Mouse (Mus musculus): Measurements from ENCODE around the gene Sar1b.
"Not testable (repeated sequence)": the region's sequence is repeated elsewhere in the genome, so short reads cannot be mapped to it uniquely, and the experiment has no call there.

Gene Sar1b
- long read RNA-seq, experiment 1, transcript Sar1b-201 (7 exons, 1,201 nt): major isoform, 214 of 222 reads
- long read RNA-seq, experiment 1, partial matches to known transcripts: 4 of 222 reads
- long read RNA-seq, experiment 1, other reads (novel, unspliced or antisense): 4 of 222 reads
- long read RNA-seq, experiment 2, transcript Sar1b-201 (7 exons, 1,201 nt): major isoform, 264 of 274 reads
- long read RNA-seq, experiment 2, partial matches to known transcripts: 3 of 274 reads
- long read RNA-seq, experiment 2, other reads (novel, unspliced or antisense): 7 of 274 reads

- intact Hi-C loops (cut with DNase I): no loop called here
Observed at GRCm38 (mm10) chr11:51763213-51763907, at the start of gene Sar1b, which contains the start of gene Sec24a. Gene Sar1b, plus strand, starts transcription at chr11:51763687. Gene Sec24a, minus strand, starts transcription at chr11:51763634.

DNA sequence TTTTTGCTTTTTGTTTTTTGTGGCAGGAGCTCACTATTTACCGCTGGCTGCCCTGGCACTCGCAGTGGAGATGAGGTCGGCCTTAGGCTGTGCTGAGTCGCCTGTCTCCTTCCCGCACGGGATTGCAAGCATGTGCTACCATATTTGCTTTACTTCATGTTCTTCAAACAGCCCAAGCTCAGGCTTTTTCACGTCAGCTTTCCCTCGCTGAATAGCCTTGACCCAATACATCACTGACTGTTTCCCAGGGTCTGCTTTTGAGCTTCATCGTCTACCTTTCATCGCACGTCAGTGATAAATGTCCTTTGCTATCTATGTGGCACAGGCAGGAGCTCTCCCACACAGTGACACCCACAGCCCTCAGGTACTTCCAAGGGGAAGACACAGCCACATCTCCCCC lies 42.4 kb upstream of the Sar1b start:
- intact Hi-C loops (cut with DNase I): loop anchor here (10.0 kb wide), 1 partner anchor 64 kb away; no protein-coding TSS in a partner anchor

GRCm38 (mm10) chr11:51732883-51733282 lies 30.6 kb upstream of the Sar1b start:
- intact Hi-C loops (cut with DNase I): no loop called here

GRCm38 (mm10) chr11:51734218-51734617 lies 29.3 kb upstream of the Sar1b start:
- intact Hi-C loops (cut with DNase I): not testable (repeated sequence)

DNA sequence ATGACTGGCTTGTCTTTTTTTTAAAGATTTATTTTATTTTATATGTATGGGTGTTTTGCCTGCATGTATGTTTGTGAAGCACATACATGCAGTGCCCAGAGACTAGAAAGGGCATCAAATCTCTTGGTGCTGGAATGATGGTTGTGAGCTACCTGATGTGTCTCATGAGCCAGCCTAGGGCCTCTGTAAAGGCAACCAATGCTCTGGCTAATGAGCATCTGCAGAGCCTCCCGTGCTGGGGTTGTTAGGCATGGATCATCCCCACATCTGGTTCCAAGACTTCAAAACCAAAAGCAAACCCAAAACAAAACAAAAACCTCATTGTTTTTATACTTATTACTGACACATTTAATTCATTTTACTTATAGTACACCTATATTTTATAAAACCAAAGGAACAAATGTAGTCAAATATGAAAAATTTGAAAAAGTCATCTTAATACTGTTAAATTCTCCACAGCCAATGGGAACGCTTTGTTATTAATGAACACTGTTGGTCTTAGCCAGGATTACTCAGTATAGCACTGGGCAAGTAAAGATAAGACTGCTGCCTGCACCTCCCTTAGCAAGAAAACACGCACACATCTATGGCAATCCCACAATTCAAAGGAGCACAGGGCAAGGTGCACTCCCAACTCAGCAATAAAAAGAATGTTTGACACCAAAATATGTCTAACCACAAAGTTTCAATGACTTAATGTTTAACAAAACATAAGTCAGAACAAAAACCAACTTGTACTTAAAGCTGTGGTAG lies 24.7 kb upstream of the Sar1b start:
- intact Hi-C loops (cut with DNase I): no loop called here

GRCm38 (mm10) chr11:51740701-51741100 lies 22.8 kb upstream of the Sar1b start:
- intact Hi-C loops (cut with DNase I): loop anchor here (5.0 kb wide), 1 partner anchor 33 kb away; no protein-coding TSS in a partner anchor

DNA sequence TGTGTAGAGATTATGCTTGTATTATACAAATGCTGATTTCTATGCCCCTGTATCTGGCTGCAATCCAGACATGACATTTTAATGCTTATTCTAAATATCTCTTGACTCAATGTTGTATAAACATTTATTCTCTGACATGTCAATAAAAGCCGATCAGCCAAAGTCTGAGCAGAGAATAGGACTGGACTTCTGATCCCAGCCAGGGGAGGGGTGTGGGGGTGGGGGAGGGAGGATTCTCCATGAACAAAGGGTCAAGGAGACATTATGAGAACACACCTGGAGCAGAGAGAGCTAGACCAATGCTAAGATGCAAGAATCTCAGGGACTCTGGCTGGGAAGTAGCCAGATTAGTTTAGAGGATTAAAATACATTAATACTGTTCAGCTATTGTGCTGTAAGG lies 17.4 kb upstream of the Sar1b start:
- intact Hi-C loops (cut with DNase I): no loop called here

GRCm38 (mm10) chr11:51751623-51752225 lies 11.8 kb upstream of the Sar1b start:
- intact Hi-C loops (cut with DNase I): not testable (repeated sequence)

GRCm38 (mm10) chr11:51755621-51756311 lies 7.7 kb upstream of the Sar1b start:
- intact Hi-C loops (cut with DNase I): no loop called here

DNA sequence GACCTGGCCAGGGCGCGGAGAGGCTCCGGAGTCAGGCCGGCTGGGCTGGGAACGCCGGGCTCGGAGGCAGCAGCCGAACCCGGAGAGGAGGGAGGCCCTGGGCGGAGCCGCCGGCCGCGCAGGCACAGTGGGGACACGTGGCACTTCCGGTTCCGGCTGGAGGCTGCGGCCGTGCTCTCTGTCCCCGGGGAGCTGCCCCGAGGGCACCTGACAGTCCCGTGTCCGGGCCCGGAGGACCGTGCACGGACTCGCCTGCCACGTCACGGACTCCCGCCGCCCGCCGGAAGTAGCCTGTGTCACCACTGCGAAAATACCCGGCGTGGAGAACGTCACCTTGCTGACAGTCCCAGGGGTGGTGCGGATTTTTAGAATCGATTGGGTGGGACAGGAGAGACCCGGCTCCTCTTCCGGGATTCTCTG lies 7.1 kb upstream of the Sar1b start:
- intact Hi-C loops (cut with DNase I): no loop called here

- intact Hi-C loops (cut with DNase I): no loop called here
Observed at GRCm38 (mm10) chr11:51757023-51757422, 6.5 kb upstream of the Sar1b start.

DNA sequence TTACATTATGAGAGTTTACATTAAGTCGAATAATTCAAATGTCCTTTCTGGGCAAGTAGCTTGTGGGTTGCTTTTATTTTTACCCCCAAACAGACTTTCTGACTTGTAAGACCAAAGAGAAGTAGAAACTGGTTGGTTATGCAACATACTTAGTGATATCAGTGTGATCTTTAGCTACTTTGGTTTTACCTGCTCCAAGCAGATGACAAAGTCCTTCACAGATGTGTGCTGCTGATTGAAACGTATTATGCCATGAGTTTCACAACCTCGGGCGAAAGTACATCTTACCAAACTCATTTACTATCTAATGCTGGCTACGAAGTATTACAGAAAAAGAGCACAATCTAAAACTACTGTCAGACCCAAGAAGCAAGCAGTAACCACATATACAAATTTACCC lies 5.9 kb upstream of the Sar1b start:
- intact Hi-C loops (cut with DNase I): no loop called here

GRCm38 (mm10) chr11:51758207-51758606 lies 5.3 kb upstream of the Sar1b start:
- intact Hi-C loops (cut with DNase I): not testable (repeated sequence)

GRCm38 (mm10) chr11:51759251-51759650 lies 4.2 kb upstream of the Sar1b start:
- intact Hi-C loops (cut with DNase I): no loop called here

DNA sequence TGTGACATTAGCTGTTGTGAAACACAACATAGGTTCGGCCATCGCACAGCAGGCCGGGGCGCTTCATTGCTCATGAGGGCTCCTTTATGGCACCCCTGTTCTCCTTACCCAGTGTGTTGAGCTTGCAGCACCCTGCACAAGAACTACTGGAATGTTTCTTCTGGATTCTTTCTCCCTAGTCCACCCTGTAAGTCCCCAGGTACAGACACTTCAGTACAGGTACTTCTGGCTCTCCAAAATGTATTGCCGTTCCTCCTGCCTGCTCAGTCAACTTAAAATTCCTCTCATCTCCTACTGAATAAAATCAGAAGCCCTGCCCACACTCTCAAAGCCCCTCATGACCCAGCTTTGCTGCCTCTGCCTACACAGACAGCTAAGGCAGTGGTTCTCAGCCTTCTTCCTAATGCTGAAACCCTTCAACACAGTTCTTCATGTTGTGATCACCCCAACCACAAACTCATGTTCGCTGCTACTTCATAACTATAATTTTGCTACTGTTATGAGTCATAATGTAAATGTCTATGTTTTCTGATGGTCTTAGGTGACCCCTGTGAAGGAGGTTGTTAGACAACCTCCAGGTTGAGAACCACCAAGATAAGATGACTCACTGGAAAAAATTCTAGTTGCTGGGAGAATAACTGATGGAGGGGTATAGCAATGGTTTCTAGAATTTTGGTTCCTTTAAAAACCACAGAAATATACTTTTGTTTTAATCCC lies 3.4 kb upstream of the Sar1b start:
- intact Hi-C loops (cut with DNase I): no loop called here

DNA sequence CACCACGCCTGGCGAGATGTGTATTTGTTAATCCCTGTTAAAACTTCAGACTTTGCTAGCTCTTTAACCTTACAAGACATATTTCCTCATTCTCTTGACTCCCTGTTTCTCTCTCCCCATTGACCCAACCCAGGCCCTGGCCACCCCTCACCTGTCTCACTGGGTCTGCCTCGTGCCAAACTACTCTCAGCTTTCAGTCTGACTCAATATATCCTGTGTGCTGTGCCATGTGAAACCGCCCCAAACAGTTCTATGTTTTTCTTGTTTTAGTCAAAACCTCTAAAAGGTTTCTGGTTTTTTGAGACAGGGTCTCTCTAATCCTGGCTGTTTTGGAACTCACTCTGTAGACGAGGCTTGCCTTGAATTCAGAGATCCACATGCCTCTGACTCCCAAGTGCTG lies 2.2 kb upstream of the Sar1b start:
- intact Hi-C loops (cut with DNase I): no loop called here

- intact Hi-C loops (cut with DNase I): no loop called here
Observed at GRCm38 (mm10) chr11:51763955-51764354, 468 bp downstream of the Sar1b start.

DNA sequence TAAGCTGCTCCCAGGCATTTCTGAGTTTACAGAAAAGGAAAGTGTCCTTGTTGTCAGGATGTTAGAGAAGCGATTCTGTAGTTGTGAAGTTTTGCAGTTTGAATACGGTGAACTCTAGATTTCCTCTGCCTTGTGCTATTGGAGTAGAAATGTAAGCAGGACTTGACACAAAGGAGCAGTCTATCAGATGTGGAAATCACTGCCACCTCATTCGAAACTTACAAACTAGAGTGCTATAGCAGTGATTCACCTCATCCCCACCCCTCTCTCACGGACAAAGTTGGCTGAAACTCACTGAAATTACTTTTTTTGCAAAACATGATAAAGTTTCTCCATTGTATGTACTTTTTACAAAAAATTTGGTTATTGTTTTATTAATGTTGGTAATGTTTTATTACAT lies 1.3 kb downstream of the Sar1b start:
- intact Hi-C loops (cut with DNase I): no loop called here

GRCm38 (mm10) chr11:51767579-51768220 lies 4.2 kb downstream of the Sar1b start:
- intact Hi-C loops (cut with DNase I): no loop called here

DNA sequence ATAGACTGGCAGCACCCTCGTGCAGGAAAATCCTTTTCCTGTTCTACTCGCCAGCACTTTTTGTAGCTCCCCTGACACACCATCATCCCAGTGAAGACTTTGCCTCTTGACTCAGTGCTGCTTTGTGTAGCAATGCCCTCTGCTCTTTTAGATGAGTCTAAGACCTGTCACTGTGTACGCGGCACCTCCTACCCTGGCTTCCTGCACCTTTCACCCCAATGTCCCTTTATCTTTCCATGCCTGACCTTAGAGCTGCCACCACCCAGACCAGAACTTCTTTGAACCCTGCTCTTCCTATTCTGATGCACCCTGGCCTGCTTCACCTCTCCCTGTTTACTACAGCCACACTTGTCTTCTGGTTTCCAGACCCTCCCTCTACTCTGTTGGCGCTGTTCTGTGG lies 4.8 kb downstream of the Sar1b start:
- intact Hi-C loops (cut with DNase I): no loop called here
